In genomic region chr13:55571027-55571751, GRCm38 (mm10) we compare ENCODE assay signal across 8 mouse cellular contexts. TPM values are rescaled to one million over a fixed set of nuclear protein-coding genes. Genes with fewer than 3 reads are reported as not detected.
DNase-seq lines count a peak whose midpoint lies in the region; ATAC-seq and TF ChIP-seq lines count a peak whose summit lies in the region.

TSS of gene Fam193b (minus strand) at chr13:55571120.

- in situ Hi-C loops in Patski (cut with MboI; ENCODE audit: low pct_unique_long_range_greater_than_20kb), result no loop called here

- ATAC-seq in Patski, result peak; percentile 79
- peak; percentile 89 for ATAC-seq in hindbrain, embryonic 14.5 days (ENCODE audit: low FRiP score)

- H3K4me1 ChIP-seq in hindbrain, embryonic 14.5 days (replicated peaks; ENCODE audit: control insufficient read depth, insufficient read depth, low read length), result peaks cover 24% of the 10 kb centered on the region

- peak; percentile 43 for DNase-seq in Patski (ENCODE audit: low read depth, low spot score)
- peak; percentile 97 to 98 for DNase-seq in cerebellum, postnatal 14 days
- peak; percentile 87 to 91 for DNase-seq in frontal cortex, postnatal 25 days (ENCODE audit: low spot score in 2 of 2)
- DNase-seq in hindbrain, embryonic 14.5 days (ENCODE audit: low spot score), result peak; percentile 90
- DNase-seq in layer of hippocampus, postnatal 36 days, result peak; percentile 93 to 94
- DNase-seq in lung, postnatal 36 days, result peak; percentile 97
- peak; percentile 95 for DNase-seq in retina, postnatal 1 day
- peak; percentile 91 to 98 for DNase-seq in urinary bladder, adult 18-20 months (ENCODE audit: low spot score in 2 of 2)

- peak within 1 kb of the TSS; percentile 97 for H3K9ac ChIP-seq in hindbrain, embryonic 14.5 days

- peak within 1 kb of the TSS; percentile 94 for H3K27ac ChIP-seq in hindbrain, embryonic 14.5 days

- peak within 1 kb of the TSS; percentile 98 for H3K4me3 ChIP-seq in hindbrain, embryonic 14.5 days (replicated peaks; ENCODE audit: low read length)

- CTCF ChIA-PET in Patski (lab: Charles Lee), result no interaction called here

- WGBS in hindbrain, embryonic 14.5 days, result 2% methylated on average over 31 of the region's 47 CpGs

- H3K27me3 ChIP-seq in Patski, result no peaks in the 10 kb centered on the region
- H3K27me3 ChIP-seq in hindbrain, embryonic 14.5 days (ENCODE audit: control insufficient read depth, insufficient read depth, low read length), result no peaks in the 10 kb centered on the region

- H3K36me3 ChIP-seq in hindbrain, embryonic 14.5 days (replicated peaks; ENCODE audit: control insufficient read depth, insufficient read depth), result peaks cover 11% of the 10 kb centered on the region

- POLR2A ChIA-PET in Patski (lab: Charles Lee), result interaction anchor here (0.6 to 1.3 kb wide), 5 partner anchors 23 to 367 kb away, joined by 3 read pairs; no protein-coding TSS in a partner anchor

- H3K4me2 ChIP-seq in hindbrain, embryonic 14.5 days (replicated peaks), result peak within 1 kb of the TSS; percentile 59

- TF ChIP-seq CTCF in Patski (IDR thresholded peaks at IDR 0.05), result no peak

- H3K9me3 ChIP-seq in hindbrain, embryonic 14.5 days (ENCODE audit: control insufficient read depth, low read length), result no peaks in the 10 kb centered on the region

RNA-seq across cellular contexts. Expression of gene Fam193b, which starts in this region (rescaled TPM):
- polyA plus RNA-seq in Patski (2021), result 66.5 TPM
- polyA plus RNA-seq in hindbrain, embryonic 14.5 days (2014; fragmentation: Nextera tagmentation; extraction: Ambion mirVana), result 41.4 and 47.4 TPM in 2 replicates
- total RNA-seq in layer of hippocampus, postnatal 36 days (2021), result 10 to 100 TPM; 88.6 to 96.2 TPM

Comparison
In these comparisons a context has a peak if more than half of its experiments do, and no peak if none do; other contexts are left out.
1. Peak in every context shown above with its lines: DNase-seq, ATAC-seq, H3K4me3 ChIP-seq and H3K27ac ChIP-seq.
2. DNase-seq: peak in every context shown above with its lines; median percentile 98 in cerebellum, postnatal 14 days; 97 in lung, postnatal 36 days; 95 in retina, postnatal 1 day; 94 in urinary bladder, adult 18-20 months; 94 in layer of hippocampus, postnatal 36 days; 90 in hindbrain, embryonic 14.5 days; 89 in frontal cortex, postnatal 25 days; 43 in Patski.